Mouse (Mus musculus): Measurements from ENCODE around the gene Rbfox1. TPM values are rescaled to one million over a fixed set of nuclear protein-coding genes. Genes with fewer than 3 reads are reported as not detected.

Rbfox1 gene
- total RNA-seq, 1 experiment from 2014 or later: not detected

DNA sequence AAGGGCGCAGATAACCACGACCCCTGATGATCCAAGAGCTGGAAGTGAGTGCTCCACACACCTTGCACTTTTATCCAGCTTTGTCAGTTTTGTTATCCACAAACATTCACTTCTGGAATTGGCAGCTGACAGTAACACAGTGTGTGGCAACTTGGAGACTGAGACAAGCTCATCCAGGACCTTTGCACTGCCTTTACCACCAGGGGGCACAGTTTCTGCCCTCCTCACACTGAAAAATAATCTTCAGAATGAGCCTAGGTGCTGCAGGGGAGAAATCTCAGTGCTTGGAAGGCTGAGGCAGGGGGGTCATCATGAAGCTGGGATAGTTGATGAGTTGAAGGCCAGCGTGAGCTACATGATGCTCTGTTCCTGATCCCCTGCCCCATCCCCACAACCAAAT, 570.2 kb downstream of the Rbfox1 start:
- no peak for ATAC-seq (replicated peaks in 1 of 2; ENCODE audit: insufficient read depth in 1 of 2, low FRiP score in 2 of 2, low TSS enrichment in 1 of 2, low read depth in 1 of 2, poor library complexity in 2 of 2, severe bottlenecking in 2 of 2)

DNA sequence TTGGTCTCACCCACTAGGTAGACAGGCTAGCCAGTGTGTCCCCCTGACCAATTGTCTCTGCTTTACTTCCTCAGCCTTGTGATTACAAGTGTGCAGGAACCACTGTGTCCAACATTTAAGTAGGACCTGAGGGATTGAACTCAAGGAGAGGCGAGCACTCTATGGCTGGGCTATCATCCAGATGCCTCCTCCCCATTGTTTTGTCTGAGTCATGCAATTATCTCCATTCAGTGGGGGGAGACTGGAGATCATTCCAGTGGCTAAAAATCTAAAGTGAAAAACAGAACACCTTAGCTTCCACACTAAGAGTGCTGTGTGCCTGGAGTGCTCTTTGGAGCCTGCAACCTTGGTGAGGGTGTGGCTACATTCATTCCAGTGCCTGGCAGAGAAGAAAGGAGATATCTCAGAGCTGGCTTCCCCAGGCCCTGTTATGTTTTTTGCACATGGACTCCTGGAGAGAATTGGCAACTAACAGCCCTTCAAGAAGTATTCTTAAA, 594.0 kb downstream of the Rbfox1 start:
- no peak for ATAC-seq (replicated peaks in 1 of 2; ENCODE audit: insufficient read depth in 1 of 2, low FRiP score in 2 of 2, low TSS enrichment in 1 of 2, low read depth in 1 of 2, poor library complexity in 2 of 2, severe bottlenecking in 2 of 2)

DNA sequence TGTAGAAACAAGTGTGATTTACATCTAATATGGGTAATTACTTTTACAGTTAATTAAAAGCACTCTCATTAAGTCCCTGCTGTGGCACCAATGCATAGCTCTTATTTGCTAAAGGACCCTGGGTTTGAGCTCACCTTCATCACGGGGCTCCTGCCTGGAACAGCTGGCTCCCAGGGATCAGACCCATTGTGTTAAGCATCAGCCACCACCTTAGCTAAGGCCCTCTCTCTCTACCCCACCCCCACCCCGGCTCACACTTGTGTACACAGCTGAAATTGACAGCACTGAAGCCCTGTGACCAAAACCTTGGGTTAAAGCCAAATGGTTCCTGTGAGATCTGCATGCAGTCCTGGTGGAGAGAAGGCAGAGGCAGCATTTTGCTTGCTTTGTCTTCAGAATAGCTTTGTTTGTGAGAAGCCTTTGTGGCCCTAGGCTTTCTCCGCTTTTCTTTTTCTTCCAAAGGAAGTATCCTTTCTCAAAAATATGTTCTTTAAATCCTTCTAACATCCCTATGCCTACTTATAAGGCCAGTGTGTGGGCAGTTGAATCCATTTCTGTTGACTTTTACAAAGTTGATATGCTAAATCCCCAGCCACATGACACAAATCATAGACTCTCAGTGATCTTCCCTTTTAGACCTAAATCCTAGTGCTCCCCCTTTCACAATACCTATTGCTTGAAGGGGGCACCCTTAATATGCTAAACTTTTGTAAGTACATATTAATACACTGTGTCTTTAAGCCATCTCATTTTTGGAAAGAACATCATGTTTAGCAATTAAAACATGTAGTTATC, 594.7 kb downstream of the Rbfox1 start:
- ATAC-seq (replicated peaks in 1 of 2; ENCODE audit: insufficient read depth in 1 of 2, low FRiP score in 2 of 2, low TSS enrichment in 1 of 2, low read depth in 1 of 2, poor library complexity in 2 of 2, severe bottlenecking in 2 of 2): no peak

DNA sequence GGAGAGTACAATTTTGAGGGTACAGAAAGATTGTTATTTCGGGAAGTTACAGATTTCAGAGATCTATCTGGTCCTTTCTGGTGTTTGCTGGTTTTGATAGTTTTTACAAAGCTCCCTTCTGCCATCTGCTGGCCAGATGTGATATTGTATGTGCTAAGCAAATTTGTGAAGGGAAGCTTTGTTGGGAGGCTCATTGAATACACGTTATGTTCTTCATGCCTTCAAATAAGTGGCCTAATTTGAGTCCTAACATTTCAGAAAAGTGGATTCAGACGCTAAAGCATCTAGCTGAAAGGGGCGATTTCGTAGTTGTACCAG, 595.2 kb downstream of the Rbfox1 start:
- ATAC-seq (replicated peaks in 1 of 2; ENCODE audit: insufficient read depth in 1 of 2, low FRiP score in 2 of 2, low TSS enrichment in 1 of 2, low read depth in 1 of 2, poor library complexity in 2 of 2, severe bottlenecking in 2 of 2): peak in 1 of 2 experiments; percentile 56; a peak in 2 of 4 replicates

DNA sequence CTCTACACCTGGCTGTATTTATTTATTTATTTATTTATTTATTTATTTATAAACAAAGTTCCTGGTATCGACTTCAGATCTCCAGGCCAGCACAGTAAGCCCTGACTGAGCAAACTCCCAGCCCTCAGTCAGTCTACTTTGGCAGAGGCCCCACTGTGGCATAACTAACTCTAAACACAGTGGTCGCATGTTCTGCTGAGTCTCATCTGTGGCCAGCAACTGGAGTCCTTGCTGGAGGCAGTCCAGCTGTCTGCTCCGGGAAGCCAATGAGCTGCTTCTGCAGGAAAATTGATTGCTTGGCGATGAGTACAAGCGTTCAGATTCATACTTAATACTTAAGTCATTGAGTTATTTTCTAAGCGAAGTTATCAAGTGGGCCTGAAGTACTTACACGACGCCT, 598.5 kb downstream of the Rbfox1 start:
- ATAC-seq (replicated peaks in 1 of 2; ENCODE audit: insufficient read depth in 1 of 2, low FRiP score in 2 of 2, low TSS enrichment in 1 of 2, low read depth in 1 of 2, poor library complexity in 2 of 2, severe bottlenecking in 2 of 2): no peak

DNA sequence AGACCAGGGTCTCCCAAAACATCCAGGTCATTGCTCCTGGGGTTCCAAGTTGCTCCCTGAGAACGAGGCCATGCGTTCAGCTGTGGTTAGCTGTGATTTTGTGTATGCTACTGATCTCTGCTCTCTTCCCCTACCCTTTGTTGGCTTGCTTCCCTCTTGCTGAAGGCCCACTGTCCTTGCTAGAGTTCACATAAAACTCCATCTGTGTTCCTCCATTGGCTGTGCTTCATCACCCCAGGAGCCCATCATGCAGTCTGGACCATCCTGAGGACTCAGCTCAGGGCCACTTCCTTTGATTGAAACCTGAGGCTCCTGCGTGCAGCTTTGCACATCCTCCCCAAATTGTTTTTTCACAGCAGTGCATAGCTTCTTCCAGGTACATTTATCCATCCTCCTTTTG, 600.5 kb downstream of the Rbfox1 start:
- no peak for ATAC-seq (replicated peaks in 1 of 2; ENCODE audit: insufficient read depth in 1 of 2, low FRiP score in 2 of 2, low TSS enrichment in 1 of 2, low read depth in 1 of 2, poor library complexity in 2 of 2, severe bottlenecking in 2 of 2)

DNA sequence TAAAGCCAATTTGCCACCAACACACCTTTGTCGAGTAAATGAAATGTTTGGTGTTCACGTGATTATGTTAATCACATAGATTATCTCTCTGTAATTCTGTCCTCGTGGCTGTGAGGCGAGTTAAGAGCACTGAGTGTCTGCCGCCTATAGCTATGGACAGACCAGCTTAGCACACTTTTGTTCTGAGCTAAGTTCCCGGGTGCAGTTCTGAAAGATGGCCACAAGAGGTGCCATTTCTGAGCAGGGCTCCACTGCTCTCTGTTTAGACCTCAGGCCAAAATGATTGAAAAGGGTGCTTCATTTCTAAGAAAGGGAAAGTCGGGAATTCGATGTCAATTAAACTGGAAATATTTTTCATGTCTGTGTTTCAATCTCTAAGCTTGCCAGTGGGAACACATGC, 617.1 kb downstream of the Rbfox1 start:
- ATAC-seq (replicated peaks in 1 of 2; ENCODE audit: insufficient read depth in 1 of 2, low FRiP score in 2 of 2, low TSS enrichment in 1 of 2, low read depth in 1 of 2, poor library complexity in 2 of 2, severe bottlenecking in 2 of 2): peak in 1 of 2 experiments; percentile 53; a peak in 1 of 4 replicates

DNA sequence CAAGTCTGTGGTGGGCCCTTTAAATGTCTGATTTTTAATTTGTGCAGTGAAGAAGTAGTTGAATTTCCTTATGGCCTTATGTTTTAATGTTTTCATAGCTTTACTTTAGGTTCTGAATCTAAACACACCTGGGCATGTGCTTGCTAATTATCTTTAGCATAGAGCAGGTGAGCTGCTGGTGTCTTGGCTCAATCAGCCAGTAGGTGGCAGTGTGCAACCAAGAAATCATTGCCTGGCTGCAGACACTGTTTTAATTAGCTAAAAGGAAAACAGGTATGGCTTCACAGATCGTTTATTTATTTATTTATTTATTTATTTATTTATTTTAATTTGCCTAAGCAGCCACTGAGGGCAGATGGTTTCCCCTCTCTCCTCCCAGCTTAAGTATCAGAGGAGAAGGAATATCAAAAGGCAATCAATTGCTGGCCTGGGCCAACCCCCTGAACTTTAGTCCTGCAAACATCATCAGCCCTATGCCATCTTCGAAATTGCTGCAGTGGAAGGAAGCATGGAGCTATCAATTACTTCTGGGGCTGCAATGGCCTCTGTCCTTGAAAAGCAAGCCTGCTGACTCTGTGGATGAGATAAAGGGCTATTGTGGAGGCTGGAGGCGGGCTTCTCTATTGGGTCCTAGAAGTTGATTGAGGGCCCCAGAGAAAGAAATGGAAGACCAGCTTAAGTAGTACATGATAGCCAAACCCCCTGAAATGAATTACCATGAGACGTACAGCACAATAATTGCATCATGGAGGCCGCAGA, 618.6 kb downstream of the Rbfox1 start:
- no peak for ATAC-seq (replicated peaks in 1 of 2; ENCODE audit: insufficient read depth in 1 of 2, low FRiP score in 2 of 2, low TSS enrichment in 1 of 2, low read depth in 1 of 2, poor library complexity in 2 of 2, severe bottlenecking in 2 of 2)

DNA sequence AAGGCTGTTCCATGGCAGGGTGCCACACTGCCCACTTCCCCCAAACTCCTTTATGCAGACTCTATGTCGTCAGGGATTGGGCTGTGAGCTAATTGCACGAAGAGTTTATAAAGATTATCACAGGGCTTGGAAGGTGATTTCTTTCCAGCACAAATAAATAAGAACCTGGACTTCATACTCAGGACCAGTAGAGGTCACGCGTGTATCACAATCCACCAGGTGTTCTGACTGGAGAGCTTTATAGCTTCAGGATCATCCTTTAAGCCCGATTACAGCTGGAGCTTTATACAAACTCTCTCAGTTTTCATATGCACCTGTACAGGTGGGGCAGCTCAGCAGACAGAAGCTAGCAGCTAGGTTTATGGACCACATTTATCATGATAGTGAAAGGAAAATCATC, 623.8 kb downstream of the Rbfox1 start:
- ATAC-seq (replicated peaks in 1 of 2; ENCODE audit: insufficient read depth in 1 of 2, low FRiP score in 2 of 2, low TSS enrichment in 1 of 2, low read depth in 1 of 2, poor library complexity in 2 of 2, severe bottlenecking in 2 of 2): no peak

DNA sequence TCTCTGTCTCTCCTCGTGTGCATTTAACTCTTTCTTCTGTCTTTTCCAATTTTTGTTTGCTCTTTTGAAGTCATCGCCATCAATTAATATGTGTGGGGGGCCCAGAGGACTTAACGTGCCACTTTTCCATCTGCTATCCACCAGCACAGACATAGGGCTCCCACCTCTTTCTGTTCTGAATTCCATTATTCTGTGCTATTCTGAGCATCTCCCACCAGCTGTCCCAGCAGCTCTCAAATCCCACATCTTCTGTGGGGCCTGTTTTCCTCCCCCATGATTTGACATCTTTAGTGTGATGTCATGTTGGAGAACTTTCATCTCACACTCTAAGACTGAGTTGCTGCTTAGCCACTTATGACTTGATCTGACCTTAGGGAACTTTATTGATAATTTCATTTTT, 634.3 kb downstream of the Rbfox1 start:
- ATAC-seq (replicated peaks in 1 of 2; ENCODE audit: insufficient read depth in 1 of 2, low FRiP score in 2 of 2, low TSS enrichment in 1 of 2, low read depth in 1 of 2, poor library complexity in 2 of 2, severe bottlenecking in 2 of 2): no peak

DNA sequence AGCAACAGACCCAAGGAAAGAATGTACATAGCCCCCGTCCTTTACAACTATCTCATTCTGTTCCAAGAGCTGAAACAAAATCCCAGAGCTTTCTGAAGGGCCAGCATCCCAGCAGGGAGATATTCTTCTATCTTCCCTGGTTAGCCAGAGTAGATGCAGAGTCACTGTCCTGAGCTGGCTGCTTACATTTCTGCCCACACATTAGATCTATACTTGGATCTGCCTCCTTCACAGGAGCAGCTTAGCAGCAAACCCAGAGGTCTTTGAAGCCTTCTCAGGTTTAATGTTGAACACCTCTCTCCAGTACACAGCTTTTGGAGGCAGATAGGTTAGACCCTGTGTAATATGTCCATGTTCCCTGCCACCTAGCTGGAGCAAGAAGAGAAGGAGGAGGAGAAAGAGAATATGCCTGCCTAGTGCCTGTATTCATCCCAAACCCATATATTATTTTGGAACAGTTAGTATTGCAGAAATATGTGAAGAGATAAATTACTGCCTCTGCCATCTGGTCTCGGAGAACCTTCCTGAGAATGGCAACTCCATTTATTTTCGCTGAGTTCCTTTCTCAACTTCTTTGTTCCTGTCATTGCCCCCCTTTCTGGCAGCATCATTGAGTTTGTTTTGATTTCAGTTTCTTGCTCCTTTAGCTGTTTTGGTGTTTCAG, 640.5 kb downstream of the Rbfox1 start:
- ATAC-seq (replicated peaks in 1 of 2; ENCODE audit: insufficient read depth in 1 of 2, low FRiP score in 2 of 2, low TSS enrichment in 1 of 2, low read depth in 1 of 2, poor library complexity in 2 of 2, severe bottlenecking in 2 of 2): no peak

DNA sequence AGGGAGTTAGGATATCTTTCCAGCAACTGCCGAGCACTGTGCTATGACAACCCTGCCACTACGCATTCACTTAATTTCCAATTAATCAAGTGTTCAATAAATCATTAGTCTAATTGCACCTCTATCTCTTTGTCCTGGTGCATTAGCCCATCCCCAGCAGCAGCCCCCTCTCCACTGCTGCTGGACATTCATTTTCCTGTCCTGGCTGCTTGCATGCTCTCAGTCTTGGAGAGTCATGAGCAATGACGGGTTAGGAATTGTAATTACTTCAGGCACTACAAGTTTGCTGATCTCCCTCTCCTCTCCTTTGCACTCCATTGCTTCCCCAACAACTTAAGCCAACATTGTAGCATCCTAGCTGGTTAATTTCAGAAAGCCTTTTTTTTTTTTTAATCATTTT, 646.3 kb downstream of the Rbfox1 start:
- no peak for ATAC-seq (replicated peaks in 1 of 2; ENCODE audit: insufficient read depth in 1 of 2, low FRiP score in 2 of 2, low TSS enrichment in 1 of 2, low read depth in 1 of 2, poor library complexity in 2 of 2, severe bottlenecking in 2 of 2)

DNA sequence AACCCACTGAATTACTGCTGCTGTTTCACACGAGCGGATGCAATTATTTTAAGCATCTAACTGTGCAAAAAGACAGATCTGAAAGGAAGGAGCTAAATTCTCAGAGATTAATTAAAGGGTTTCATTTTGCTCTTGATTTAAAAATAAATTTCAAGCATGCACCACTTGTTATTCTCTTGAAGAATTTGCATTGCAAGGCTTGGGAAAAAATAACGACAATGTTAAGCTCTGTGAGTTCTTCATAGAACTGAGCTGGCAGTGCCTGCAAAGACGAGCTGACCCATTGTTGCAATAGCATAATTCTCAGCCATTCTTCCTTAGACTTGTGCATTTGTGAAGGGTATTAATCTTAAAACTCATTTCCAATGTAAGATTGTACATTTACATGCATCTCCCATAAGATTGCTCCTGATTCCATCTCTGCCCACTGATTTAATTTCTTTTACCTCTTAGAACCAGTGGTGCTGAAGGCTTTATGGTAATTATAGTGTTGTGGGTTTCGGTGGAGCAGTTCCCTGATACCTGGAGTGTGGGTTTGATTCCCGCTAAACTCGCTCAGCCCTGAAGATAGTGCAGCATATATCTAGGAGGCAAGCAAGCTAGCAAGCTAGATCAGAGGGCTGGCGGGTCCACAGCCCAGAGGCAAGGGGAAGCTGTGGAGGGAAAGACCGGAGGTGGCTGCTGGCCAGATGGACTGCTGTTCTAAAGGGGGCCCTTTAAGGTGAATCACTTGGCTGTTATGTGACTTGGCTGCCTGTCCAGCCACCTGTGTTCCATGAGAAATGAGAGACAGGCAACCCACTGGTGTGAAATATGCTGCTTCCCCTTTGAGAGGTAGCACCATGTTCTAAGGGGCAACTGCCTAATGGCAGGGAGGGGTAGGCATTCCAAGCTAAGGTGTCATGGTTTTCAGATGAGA, 647.2 kb downstream of the Rbfox1 start:
- no peak for ATAC-seq (replicated peaks in 1 of 2; ENCODE audit: insufficient read depth in 1 of 2, low FRiP score in 2 of 2, low TSS enrichment in 1 of 2, low read depth in 1 of 2, poor library complexity in 2 of 2, severe bottlenecking in 2 of 2)

DNA sequence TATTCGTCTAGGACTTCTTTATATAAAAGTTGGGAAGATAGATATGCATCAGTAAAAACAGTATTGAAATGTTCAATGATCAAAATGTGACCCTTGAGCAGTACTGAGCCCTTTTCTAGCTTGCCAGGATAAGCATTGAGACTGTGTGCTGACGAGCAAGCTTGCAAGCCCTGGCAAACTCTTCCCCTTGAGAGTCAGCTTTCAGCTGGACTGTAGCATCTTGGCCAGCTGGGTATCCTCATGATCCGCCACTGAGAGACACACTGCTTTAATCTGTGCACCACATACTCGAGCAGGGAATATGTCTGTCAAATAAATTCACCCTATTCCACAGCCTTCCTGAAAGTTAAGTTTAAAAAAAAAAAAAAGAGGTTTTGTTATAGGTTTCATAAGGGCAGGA, 670.6 kb downstream of the Rbfox1 start:
- no peak for ATAC-seq (replicated peaks in 1 of 2; ENCODE audit: insufficient read depth in 1 of 2, low FRiP score in 2 of 2, low TSS enrichment in 1 of 2, low read depth in 1 of 2, poor library complexity in 2 of 2, severe bottlenecking in 2 of 2)

DNA sequence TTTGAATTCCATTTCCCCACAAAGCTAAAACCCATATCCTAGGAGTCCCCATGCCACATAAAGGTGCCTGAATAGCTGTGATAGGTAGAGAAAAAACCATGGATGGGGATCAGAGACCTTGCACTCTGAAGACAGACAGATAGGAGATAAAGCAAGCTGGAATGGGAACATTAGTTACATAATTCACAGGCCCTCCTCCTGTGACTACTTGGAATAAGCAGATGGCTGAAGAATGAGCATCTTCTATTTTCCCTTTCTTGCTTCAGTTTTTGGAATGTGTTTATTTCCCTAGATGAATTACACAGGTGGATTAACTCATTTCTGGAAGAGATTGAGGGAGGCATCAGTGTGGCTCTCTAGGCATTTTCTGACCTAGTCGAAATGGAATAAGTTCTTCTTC, 672.6 kb downstream of the Rbfox1 start:
- ATAC-seq (replicated peaks in 1 of 2; ENCODE audit: insufficient read depth in 1 of 2, low FRiP score in 2 of 2, low TSS enrichment in 1 of 2, low read depth in 1 of 2, poor library complexity in 2 of 2, severe bottlenecking in 2 of 2): no peak

DNA sequence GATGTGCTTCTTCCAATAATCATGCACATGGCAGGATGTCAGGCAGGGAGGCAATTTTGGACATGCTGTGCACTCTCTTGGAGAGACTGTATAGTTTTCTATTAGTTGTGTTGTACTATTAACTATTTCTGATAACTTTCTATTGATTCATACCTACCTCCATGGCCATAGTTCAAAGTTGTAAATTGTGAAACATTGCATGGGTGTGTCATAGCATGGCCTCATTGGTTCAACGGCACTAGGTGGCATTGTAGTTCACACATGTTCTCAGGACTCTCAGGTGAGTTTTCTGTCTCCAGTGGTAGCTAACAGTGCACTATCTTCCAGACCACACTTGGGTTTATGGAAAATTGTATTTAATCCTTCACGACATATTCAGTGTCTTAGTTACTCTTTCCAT, 699.5 kb downstream of the Rbfox1 start:
- ATAC-seq (replicated peaks in 1 of 2; ENCODE audit: insufficient read depth in 1 of 2, low FRiP score in 2 of 2, low TSS enrichment in 1 of 2, low read depth in 1 of 2, poor library complexity in 2 of 2, severe bottlenecking in 2 of 2): no peak

DNA sequence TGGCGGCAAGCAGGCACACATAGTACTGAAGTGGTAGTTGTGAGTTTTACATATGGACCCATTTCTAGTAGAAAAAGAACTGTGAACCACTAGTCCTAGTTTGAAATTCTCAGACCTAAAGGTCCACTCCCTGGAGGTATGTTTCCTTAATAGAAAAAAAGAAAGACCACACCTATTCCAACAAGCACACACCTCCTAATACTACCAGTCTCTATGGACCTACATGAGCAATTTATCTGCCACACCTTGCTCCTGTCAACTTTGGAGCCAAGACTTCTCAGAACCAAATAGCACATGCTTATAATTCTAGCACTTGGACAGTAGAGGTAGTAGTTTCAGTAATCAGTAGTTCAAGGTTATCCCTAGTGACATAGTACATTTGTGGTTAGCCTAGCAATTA, 700.0 kb downstream of the Rbfox1 start:
- no peak for ATAC-seq (replicated peaks in 1 of 2; ENCODE audit: insufficient read depth in 1 of 2, low FRiP score in 2 of 2, low TSS enrichment in 1 of 2, low read depth in 1 of 2, poor library complexity in 2 of 2, severe bottlenecking in 2 of 2)

Data from hematopoietic stem cell, adult 5-6 weeks (primary cell).